Mouse (Mus musculus): ENCODE results near the gene Dnm3.

Gene Dnm3

GRCm38 (mm10) chr1:161979536-161979935 lies 498.3 kb downstream of the Dnm3 start, which contains the start of gene 4930558K02Rik:
4930558K02Rik (minus strand) TSS chr1:161979636.
- DNase-seq = no peak

- no peak for DNase-seq
Observed at GRCm38 (mm10) chr1:161978173-161978700, 499.6 kb downstream of the Dnm3 start.

GRCm38 (mm10) chr1:161977331-161977730 lies 500.5 kb downstream of the Dnm3 start:
- DNase-seq = no peak

GRCm38 (mm10) chr1:161976255-161977182 lies 501.3 kb downstream of the Dnm3 start:
- peak; percentile 86 for DNase-seq

GRCm38 (mm10) chr1:161972233-161972632 lies 505.6 kb downstream of the Dnm3 start:
- no peak for DNase-seq

- no peak for DNase-seq
Observed at GRCm38 (mm10) chr1:161970874-161971273, 507.0 kb downstream of the Dnm3 start.

GRCm38 (mm10) chr1:161968589-161969407 lies 509.0 kb downstream of the Dnm3 start, which contains the start of gene Pigc:
Pigc (plus strand) TSS chr1:161969186.
- DNase-seq = peak; percentile 88

GRCm38 (mm10) chr1:161967936-161968335 lies 509.9 kb downstream of the Dnm3 start:
- DNase-seq = no peak

- no peak for DNase-seq
Observed at GRCm38 (mm10) chr1:161962465-161963377, 515.1 kb downstream of the Dnm3 start.

GRCm38 (mm10) chr1:161957964-161958950 lies 519.6 kb downstream of the Dnm3 start:
- no peak for DNase-seq

- no peak for DNase-seq
Observed at GRCm38 (mm10) chr1:161955846-161956245, 522.0 kb downstream of the Dnm3 start.

GRCm38 (mm10) chr1:161952599-161952998 lies 525.2 kb downstream of the Dnm3 start:
- DNase-seq = no peak

GRCm38 (mm10) chr1:161951009-161951779 lies 526.6 kb downstream of the Dnm3 start:
- no peak for DNase-seq

- DNase-seq = no peak
Observed at GRCm38 (mm10) chr1:161942082-161942481, 535.8 kb downstream of the Dnm3 start.
